Mouse (Mus musculus) stomach, embryonic 14.5 days (tissue): ENCODE results near the gene Ptprh. TPM values are rescaled to one million over a fixed set of nuclear protein-coding genes. Genes with fewer than 3 reads are reported as not detected.
"Not testable (repeated sequence)": the region's sequence is repeated elsewhere in the genome, so short reads cannot be mapped to it uniquely, and the experiment has no call there.

Experiments used
- ATAC-seq: fragments of 200-750 bp; cut with Nextera tagmentation; 2 replicates; pipeline ENCODE4 v1.8.0; 2017; ENCODE audit warnings: low read depth, moderate TSS enrichment; ENCODE audit not compliant: insufficient number of reproducible peaks, insufficient read depth, low FRiP score
- H3K27ac ChIP-seq: fragments of 300-500 bp; sonication (generic); 2 replicates; pipeline ENCODE4 v1.5.1; 2014; ENCODE audit warnings: mild to moderate bottlenecking, low read length, moderate library complexity, mixed read lengths
- H3K27me3 ChIP-seq: fragments of 300-500 bp; sonication (generic); 2 replicates; pipeline ENCODE4 v1.6.1; 2014; ENCODE audit warnings: low read length, control low read depth, mixed read lengths; ENCODE audit not compliant: control insufficient read depth, insufficient read depth
- H3K36me3 ChIP-seq: fragments of 300-500 bp; sonication (generic); 2 replicates; pipeline ENCODE4 v1.6.1; 2014; ENCODE audit warnings: mild to moderate bottlenecking, control low read depth, low read length, moderate library complexity, mixed read lengths; ENCODE audit not compliant: control insufficient read depth, insufficient read depth
- H3K4me1 ChIP-seq: fragments of 300-500 bp; sonication (generic); 2 replicates; pipeline ENCODE4 v1.6.1; 2014; ENCODE audit warnings: low read length, control low read depth, mixed read lengths; ENCODE audit not compliant: control insufficient read depth, insufficient read depth
- H3K4me2 ChIP-seq: fragments of 300-500 bp; sonication (generic); replicated peaks from 2 replicates; pipeline ENCODE4 v1.6.1; 2014; ENCODE audit warnings: low read depth, low read length, control low read depth
- H3K4me3 ChIP-seq: fragments of 300-500 bp; sonication (generic); 2 replicates; pipeline ENCODE4 v1.5.1; 2014; ENCODE audit warnings: low read depth, low read length, control low read depth
- H3K9ac ChIP-seq: fragments of 300-500 bp; sonication (generic); replicated peaks from 2 replicates; pipeline ENCODE4 v1.6.1; 2014; ENCODE audit warnings: low read depth, mild to moderate bottlenecking, control low read depth, low read length, moderate library complexity, mixed read lengths
- H3K9me3 ChIP-seq: fragments of 300-500 bp; sonication (generic); 2 replicates; pipeline ENCODE4 v1.6.1; 2016; ENCODE audit warnings: low read depth, low read length, control low read depth; ENCODE audit not compliant: control insufficient read depth
- WGBS: fragments of 180-500 bp; shearing (Covaris S2); extraction: QIAGEN DNeasy Blood & Tissue Kit; methylation state at CpG from one replicate; pipeline ENCODE4 v1.1.7; 2014; 5-methylcytosine and 5-hydroxymethylcytosine counted together
- polyA plus RNA-seq: library from polyadenylated mRNA; unstranded; fragments of >200 nt; fragmentation: Nextera tagmentation; extraction: Ambion mirVana; gene quantifications from 2 replicates; pipeline ENCODE4 v1.2.1, GENCODE M21; 2014

The Ptprh gene
- polyA plus RNA-seq, 1 experiment from 2014 or later: not detected

DNA sequence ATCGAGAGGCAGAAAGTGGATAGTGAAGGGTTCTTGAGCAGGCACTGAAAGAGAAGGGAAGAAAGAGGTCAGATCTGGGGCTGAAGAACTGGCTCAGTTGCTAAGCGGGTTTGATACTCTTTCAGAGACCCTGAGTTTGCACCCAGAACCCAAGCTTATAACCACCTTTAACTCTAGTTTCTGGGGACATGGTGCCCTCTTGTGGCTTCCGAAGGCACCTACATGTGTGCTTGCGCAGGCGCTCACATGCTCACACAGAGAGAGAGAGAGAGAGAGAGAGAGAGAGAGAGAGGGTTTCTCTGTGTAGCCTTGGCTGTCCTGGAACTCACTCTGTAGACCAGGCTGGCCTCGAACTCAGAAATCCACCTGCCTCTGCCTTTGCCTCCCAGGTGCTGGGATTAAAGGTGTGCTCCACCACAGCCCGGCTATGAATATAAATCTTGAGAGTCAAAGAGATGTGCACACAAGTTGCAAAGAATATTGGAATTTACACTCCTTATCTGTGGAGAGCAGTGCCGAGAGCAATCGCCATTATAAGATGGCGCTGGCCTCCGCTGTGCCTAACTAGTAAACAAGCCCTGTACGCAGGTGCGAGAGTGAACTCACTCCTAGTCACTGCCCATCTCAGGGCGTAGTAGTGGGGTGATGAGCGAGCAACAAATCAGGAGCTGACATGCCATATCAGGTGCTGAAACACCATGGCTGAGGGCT lies 79.5 kb downstream of the Ptprh start, which contains the start of gene Tnni3:
Gene Tnni3 (minus strand): TSS at position 18 of the 711 bp plus-strand sequence.
- 72% methylated on average over 15 of the region's 15 CpGs for WGBS
- H3K27ac ChIP-seq, H3K27me3 ChIP-seq, H3K9me3 ChIP-seq, H3K4me3 ChIP-seq, H3K4me1 ChIP-seq, ATAC-seq, H3K9ac ChIP-seq, H3K36me3 ChIP-seq, H3K4me2 ChIP-seq: not testable (repeated sequence)

DNA sequence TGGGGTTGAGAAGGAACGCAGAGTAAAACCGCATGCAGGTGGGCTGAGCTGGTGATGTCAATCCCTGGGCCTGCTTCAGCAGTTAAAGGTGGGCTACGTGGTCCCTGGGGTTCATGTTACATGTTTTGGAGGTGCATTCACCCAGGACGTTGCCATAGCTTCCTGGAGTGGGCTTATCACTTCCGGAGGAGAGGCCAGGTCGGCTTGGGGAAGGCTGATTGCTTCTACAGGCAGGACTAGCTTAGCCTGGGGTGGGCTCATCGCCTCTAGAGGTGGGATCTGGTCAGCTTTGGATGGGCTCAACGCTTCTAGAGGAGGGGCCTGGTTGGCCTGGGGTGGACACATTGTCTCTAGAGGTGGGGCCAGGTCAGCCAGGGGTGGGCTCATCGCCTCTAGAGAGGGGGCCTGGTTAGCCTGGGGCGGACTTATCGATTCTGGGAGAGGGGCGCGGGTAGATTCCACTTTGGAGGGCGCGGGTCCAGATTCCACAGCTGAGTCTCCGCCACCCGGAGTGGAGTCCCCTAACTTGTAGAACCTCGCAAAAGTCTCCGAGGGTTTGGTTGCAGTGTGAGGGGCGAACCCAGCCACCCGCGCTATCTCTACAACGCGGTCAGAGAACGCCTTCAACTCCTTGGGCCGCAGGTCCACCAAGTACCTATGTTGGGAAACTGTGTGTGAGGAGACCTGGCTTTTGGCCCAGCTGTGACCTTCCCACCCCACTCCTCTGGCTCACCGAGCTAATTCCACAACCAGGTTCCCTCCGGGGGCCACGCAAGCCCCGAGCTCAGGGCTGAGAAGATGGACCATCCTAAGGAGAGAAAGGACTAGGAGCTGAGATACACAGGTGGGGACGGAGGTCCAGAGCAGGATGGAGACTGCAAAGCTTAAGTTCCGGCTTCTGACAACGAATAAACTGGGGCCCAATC lies 80.4 kb downstream of the Ptprh start:
- H3K27me3 ChIP-seq: no peaks in the 10 kb centered on the region
- H3K9me3 ChIP-seq: no peaks in the 10 kb centered on the region
- H3K4me2 ChIP-seq: no peak overlapping the region
- no peaks in the 10 kb centered on the region for H3K4me1 ChIP-seq
- 90% methylated on average over 33 of the region's 33 CpGs for whole genome bisulfite sequencing
- H3K36me3 ChIP-seq: no peaks in the 10 kb centered on the region
- H3K4me3 ChIP-seq: no peak overlapping the region
- no peak overlapping the region for H3K27ac ChIP-seq
- ATAC-seq: no peak
- no peak overlapping the region for H3K9ac ChIP-seq

DNA sequence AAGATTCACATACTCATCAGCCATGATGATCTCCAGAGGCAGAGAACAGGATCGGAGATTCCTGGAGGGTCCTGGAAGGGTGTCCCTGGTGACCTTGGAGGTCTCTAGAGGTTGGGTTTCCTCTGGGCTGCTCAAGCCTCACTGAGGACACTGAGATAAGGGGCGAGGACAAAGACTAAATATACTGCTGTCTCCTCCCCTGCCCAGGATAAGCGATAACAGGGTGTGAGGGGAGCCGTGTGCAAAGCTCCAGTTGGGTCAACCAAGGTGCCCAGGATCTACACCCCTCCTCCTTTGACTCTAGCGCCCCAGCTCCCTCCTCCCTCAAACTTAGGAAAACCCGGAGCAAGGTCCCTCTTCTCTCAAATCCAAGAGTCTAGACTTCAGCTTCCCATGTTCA lies 81.5 kb downstream of the Ptprh start:
- WGBS: 72% methylated on average over 6 of the region's 6 CpGs
- no peak for ATAC-seq
- Histone ChIP-seq H3K9me3 (no peaks in the 10 kb centered on the region), H3K9ac (no peak overlapping the region), H3K27ac (no peak overlapping the region), H3K36me3 (no peaks in the 10 kb centered on the region), H3K27me3 (no peaks in the 10 kb centered on the region), H3K4me1 (no peaks in the 10 kb centered on the region), H3K4me2 (no peak overlapping the region), H3K4me3 (no peak overlapping the region)

DNA sequence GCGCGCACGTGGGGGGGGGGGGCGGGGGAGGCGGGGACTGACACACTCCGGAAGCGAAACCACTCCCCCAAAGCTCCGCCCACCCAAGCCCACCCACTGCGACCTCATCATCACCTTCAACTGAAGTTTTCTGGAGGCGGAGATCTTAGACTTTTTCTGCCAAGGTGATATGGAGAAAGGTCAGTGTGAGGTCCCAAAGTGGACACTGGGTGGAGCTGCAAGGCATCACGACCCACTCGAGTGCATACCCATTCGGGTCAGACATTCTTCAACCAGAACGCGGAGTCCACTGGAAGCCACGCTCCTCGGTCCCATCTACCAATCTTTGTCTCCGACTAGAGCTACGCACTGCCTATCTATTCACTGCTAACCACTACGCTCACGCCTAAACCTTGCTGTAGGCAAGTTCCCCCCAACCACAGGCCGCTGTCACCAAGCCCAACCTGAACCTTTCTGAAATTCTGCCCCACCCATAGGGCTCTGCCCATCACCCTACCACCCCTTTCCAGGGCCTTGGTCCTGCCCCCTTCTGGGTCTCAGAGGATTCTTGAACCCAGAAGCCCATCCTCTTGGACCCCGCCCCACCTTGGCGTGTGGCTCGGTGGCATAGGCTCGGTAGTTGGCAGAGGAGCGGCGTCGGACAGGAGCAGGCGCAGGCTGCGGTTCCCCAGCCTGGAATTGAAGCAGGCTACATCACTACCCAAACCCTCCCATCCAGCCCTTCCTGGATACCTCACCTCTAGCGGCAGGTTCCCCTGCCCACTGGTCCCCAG lies 82.4 kb downstream of the Ptprh start:
- Histone ChIP-seq H3K27ac (no peak overlapping the region), H3K4me3 (peak overlapping the region; percentile 11; the same call in 1 of the 2 replicates), H3K27me3 (no peaks in the 10 kb centered on the region), H3K4me1 (peaks cover 1% of the 10 kb centered on the region; the same call in 1 of the 2 replicates), H3K36me3 (no peaks in the 10 kb centered on the region), H3K4me2 (peak overlapping the region; percentile 46), H3K9me3 (no peaks in the 10 kb centered on the region), H3K9ac (no peak overlapping the region)
- WGBS: 32% methylated on average over 30 of the region's 32 CpGs
- ATAC-seq: no peak

DNA sequence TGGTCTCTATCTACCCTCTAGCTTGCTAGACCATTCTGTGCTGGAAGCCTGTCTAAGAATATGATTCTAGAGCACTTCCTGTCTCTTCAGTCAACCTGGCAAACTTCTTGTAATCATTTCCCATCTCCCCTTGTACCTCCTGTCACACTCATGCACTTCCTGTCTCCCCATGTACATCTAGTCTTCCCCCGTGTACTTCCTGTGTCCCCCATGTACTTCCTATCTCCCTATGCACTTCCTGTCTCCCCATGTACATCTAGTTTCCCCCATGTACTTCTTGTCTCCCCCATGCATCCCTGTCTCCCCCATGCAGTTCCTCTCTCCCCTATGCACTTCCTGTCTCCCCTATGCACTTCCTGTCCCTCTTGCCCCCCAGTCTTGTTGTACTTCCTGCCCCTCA lies 85.4 kb downstream of the Ptprh start:
- Histone ChIP-seq H3K36me3 (no peaks in the 10 kb centered on the region), H3K4me1 (peaks cover 24% of the 10 kb centered on the region), H3K4me2 (no peak overlapping the region), H3K27ac (no peak overlapping the region), H3K27me3 (no peaks in the 10 kb centered on the region), H3K9me3 (no peaks in the 10 kb centered on the region), H3K9ac (no peak overlapping the region), H3K4me3 (no peak overlapping the region)
- ATAC-seq: no peak
- 71% methylated on average over 1 of the region's 1 CpGs for whole genome bisulfite sequencing

DNA sequence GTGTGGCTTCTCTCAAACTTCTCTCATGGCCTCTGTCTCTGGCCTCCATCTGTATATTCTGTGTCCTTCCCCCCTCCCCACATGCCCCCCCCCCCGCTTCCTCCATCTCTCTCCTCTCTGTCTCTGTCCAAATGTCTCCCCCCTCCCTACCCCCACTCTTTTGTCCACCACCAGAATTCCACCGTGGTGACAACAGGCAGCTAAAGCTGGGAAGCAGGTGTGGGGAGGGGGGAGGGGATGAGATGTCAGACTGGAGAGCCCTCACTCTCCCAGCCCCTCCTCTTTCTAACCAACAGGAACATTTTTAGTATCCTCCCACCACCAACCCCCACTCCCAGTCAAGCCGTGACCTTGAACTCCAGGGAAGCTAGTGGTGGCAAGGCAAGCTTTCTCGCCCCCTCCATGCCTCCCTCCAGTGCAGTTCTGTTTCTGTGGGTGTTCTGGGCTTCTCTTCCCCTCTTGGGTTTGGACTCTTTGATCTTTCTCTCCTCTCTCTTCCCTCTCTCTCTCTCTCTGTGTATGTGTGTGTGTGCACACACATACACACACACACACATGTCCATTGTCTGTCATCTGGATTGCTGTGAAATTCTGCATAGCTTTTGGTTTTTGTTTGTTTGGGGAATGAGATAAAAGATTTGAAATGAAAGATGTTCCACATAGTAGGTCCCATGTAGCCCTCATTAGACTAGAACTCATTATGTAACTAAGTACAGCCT lies 87.3 kb downstream of the Ptprh start, which contains the start of gene Tnnt1:
Gene Tnnt1 (minus strand): TSS at position 51 of the 719 bp plus-strand sequence.
- WGBS: 12% methylated on average over 4 of the region's 4 CpGs
- no peak within 1 kb of the TSS; the same call in 1 of the 2 replicates for H3K27ac ChIP-seq
- no peaks in the 10 kb centered on the region for H3K36me3 ChIP-seq
- H3K9ac ChIP-seq: no peak within 1 kb of the TSS
- no peaks in the 10 kb centered on the region for H3K9me3 ChIP-seq
- no peaks in the 10 kb centered on the region for H3K27me3 ChIP-seq
- no peak within 1 kb of the TSS for H3K4me3 ChIP-seq
- H3K4me1 ChIP-seq: peaks cover 25% of the 10 kb centered on the region
- H3K4me2 ChIP-seq: no peak within 1 kb of the TSS
- no peak for ATAC-seq

DNA sequence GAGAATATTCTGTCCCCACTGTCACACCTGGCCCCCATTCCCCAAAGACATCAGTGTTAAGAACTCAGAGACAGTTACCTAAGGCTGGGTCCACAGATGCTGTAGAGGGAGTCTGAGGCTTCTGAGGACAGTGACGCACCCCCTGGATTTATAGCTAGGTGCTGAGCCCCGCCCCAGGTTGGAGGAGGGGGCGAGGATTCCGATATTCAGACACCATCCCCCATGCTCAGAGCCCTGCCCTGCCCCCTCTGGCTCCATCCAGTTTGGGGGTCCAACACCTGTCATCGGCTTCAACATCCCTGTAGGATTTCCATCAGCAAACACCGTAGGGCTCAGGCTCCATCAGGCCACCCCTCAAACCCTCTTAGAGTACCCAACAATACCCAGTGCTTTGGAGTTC lies 88.0 kb downstream of the Ptprh start:
- H3K4me1 ChIP-seq: peaks cover 25% of the 10 kb centered on the region
- ATAC-seq: no peak
- no peak overlapping the region for H3K4me3 ChIP-seq
- no peak overlapping the region for H3K27ac ChIP-seq
- no peaks in the 10 kb centered on the region for H3K27me3 ChIP-seq
- H3K9ac ChIP-seq: no peak overlapping the region
- 50% methylated on average over 6 of the region's 6 CpGs for WGBS
- H3K4me2 ChIP-seq: no peak overlapping the region
- H3K9me3 ChIP-seq: no peaks in the 10 kb centered on the region
- no peaks in the 10 kb centered on the region for H3K36me3 ChIP-seq
